Mouse (Mus musculus): ENCODE results near the gene Izumo4.

DNA sequence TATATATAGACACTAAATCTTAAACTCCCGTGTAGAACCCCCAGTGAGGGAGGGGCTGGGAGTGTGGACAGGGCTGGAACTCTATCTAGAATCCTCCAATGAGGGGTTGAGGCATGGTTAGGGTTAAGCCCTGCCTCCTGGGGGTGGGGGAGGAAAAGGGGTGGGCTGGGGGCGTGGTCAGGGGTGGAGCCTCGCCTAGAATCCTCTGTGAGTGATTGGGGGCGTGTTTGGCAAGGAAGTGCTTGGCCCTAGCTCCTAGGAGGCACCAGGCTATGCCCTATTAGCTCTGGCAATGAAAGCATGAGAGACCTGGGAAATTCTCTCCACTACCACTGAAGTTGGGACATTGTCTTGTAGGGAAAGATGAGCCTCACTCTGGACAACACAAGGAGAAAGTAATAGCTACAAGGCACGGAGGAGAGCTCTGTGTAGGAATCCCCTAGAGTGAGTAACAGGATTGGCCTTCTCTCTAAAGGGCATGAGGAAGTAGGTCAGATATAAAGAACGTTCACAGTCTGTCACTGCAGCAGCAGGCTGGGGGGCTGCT lies 50.2 kb downstream of the Izumo4 start:
- TF ChIP-seq CTCF (IDR thresholded peaks at IDR 0.05): no peak
- no peak for TF ChIP-seq EP300 (IDR thresholded peaks at IDR 0.05)

Data from lung, postnatal 0 days (tissue).